Mouse (Mus musculus): ENCODE measurements around the gene Gm10135. TPM values are rescaled to one million over a fixed set of nuclear protein-coding genes. Genes with fewer than 3 reads are reported as not detected.

Gene Gm10135
- total RNA-seq, 1 experiment from 2014 or later, result 5.1 TPM

DNA sequence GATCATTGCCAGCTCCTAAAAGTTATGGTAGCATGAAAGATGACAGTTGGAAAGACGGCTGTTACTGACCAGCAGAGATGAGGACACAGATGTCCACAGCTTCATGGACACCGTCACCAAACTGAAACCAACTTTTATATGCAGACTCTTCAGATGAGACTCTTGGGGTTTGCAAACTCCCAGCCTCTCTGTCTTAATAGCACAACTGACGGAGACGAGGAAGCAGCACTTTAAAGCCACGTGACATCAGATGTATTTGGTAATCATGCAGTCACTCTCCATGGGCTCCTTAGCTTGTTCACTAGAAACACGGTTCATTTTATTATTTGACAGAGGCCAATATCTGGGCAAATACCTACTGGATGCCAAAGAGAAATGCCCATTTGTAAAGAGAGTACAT lies 1.5 kb upstream of the Gm10135 start:
- no peak for ATAC-seq (ENCODE audit: extremely low read depth, insufficient number of reproducible peaks, low FRiP score, poor library complexity, severe bottlenecking)

DNA sequence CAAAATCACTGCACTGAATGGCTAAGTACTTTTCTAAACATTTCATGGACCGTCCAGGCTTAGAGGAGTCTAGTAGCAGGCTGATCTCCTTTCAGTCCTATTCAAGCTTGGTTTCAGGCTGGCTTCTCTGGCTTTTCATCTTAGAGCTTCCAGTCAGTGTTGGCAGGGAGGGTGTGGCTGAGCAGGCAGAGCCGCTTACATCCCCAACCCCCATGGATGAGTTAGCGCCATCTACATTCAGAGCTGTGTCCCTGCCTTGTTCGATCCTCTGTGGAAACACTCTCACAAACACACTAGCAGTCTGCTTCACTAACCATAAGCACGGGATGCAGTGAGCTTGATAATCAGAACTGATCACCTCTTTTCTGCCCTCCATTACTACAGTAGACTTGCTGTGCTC lies 1.6 kb downstream of the Gm10135 start:
- no peak for ATAC-seq (ENCODE audit: extremely low read depth, insufficient number of reproducible peaks, low FRiP score, poor library complexity, severe bottlenecking)

DNA sequence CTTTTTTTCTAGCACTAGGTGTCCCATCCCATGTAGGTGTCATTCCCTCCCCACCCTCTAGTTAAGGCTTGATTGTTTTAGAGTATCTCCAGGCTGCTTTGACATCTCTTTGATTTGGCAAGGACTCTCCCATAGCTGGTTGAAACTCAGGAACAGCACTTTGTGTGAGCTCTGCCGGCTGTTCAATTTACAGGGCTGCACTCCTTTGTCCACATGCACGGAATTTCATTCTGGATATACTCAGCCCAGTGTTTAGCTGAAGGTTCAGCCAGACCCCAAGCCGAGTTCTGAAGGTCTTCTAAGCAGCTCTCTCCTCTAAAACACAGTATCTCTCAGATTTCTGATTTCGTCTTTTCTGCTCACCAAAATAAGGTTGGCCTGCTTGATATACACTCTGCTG lies 2.1 kb downstream of the Gm10135 start:
- ATAC-seq (ENCODE audit: extremely low read depth, insufficient number of reproducible peaks, low FRiP score, poor library complexity, severe bottlenecking), result no peak

DNA sequence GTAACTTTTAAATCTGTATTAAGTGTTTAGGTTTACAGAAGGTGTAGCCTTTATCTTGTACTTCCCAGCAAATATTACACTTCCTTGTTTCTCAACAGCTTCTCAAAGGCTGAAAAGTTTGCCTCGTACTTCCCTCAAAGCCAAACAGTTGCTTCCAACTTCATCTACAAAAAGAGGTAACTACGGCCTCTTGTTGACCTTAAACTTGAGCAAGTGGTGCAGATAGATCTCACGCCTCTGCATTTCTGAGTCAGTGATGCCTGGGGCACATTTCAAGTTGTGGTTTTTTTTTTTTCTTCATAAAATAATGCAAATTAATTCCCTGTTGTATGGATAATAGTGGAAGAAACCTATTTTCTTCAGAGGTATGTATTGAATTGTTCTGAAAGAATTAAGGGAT lies 8.8 kb downstream of the Gm10135 start:
- no peak for ATAC-seq (ENCODE audit: extremely low read depth, insufficient number of reproducible peaks, low FRiP score, poor library complexity, severe bottlenecking)

DNA sequence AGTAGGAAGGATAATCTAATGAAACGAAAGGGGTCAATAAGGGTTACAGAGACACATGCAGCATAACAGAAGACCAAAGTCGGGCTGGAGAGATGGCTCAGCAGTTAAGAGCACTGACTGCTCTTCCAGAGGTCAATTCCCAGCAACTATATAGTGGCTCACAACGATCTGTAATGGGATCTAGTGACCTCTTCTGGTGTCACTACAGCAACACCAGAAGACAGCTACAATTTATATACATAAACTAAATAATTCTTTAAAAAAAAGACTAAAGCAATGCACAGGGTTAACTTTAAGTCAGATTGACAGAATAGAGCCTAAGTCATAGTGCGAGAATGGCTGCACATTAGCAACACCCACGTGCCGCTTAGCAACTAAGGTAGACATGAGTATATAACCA lies 14.4 kb downstream of the Gm10135 start:
- no peak for ATAC-seq (ENCODE audit: extremely low read depth, insufficient number of reproducible peaks, low FRiP score, poor library complexity, severe bottlenecking)

DNA sequence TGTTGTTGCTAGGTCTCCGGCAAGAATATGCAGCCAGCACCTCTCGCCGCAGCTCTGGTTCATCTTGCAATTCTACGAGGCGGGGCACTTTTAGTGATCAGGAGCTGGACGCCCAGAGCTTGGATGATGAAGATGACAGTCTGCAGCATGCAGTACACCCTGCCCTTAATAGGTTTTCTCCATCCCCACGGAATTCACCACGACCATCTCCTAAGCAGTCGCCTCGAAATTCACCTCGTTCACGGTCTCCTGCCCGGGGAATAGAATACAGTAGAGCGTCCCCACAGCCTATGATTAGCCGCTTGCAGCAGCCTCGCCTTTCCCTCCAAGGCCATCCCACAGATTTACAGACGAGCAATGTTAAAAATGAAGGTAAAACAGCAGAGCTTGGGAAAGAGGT lies 17.2 kb downstream of the Gm10135 start:
- no peak for ATAC-seq (ENCODE audit: extremely low read depth, insufficient number of reproducible peaks, low FRiP score, poor library complexity, severe bottlenecking)

DNA sequence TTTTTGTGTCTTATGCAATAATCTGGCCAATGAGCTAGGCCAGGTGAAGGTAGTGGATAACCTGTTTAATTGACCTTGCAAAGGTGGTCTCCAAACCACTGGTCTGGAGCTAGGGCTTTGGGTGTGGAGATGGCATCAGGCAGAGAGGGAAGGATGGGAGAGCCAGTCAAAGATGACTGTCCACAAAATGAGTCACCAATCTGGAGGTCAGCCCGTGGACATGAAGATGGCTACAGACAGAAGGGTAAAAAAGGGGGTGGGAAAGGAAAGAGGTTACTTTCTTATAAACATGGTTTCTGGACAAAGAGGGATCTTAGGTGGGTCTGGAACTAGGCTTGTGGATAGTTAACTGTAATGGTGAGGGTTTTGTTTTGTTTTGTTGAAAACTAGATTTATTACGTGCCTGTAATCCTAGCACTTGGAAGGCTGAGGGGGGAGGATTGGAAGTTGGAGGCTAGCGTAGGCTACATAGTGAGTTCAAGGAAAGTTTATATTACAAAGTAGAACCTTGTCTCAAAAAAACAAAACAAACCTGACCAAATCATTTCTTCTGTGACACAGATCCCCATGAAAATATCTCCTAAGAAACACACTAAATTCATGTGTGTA lies 20.4 kb downstream of the Gm10135 start:
- ATAC-seq (ENCODE audit: extremely low read depth, insufficient number of reproducible peaks, low FRiP score, poor library complexity, severe bottlenecking), result no peak

DNA sequence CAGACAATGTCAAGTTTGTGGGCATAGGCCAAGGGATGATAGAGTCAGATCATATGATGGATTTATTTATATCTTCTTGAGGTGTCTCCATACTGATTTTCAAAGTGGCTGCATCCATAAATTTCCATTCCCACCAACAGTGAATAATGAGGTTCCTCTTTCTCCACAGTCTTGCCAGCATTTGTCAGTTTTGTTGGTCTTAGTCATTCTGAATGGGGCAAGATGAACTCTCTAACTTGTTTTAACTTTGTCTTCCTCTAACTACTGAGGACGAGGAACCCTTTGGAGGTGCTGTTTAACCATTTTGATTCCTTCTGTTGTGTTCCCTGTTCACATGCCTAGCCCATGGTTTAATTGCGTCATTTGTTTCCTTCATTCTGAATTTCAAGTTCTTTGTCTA lies 24.2 kb downstream of the Gm10135 start:
- no peak for ATAC-seq (ENCODE audit: extremely low read depth, insufficient number of reproducible peaks, low FRiP score, poor library complexity, severe bottlenecking)

DNA sequence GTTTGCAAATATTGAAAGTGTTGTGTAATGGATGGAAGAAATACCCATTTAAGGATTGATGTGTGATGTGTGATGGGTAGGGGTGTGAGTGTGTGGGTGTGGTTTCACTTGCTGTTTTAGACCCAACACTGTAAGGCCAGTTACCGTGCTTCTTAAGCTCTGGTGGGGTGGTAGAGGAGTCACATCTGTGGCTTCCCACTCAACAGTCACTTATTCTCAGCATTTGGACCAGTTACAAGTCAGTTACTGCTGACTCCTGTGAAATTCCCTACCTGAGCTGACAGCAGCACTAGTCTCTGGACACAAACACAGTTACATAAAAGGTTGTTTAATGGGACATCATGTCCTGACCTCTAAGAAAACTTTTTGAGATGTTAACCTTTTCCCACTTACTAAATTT lies 26.4 kb downstream of the Gm10135 start:
- no peak for ATAC-seq (ENCODE audit: extremely low read depth, insufficient number of reproducible peaks, low FRiP score, poor library complexity, severe bottlenecking)

DNA sequence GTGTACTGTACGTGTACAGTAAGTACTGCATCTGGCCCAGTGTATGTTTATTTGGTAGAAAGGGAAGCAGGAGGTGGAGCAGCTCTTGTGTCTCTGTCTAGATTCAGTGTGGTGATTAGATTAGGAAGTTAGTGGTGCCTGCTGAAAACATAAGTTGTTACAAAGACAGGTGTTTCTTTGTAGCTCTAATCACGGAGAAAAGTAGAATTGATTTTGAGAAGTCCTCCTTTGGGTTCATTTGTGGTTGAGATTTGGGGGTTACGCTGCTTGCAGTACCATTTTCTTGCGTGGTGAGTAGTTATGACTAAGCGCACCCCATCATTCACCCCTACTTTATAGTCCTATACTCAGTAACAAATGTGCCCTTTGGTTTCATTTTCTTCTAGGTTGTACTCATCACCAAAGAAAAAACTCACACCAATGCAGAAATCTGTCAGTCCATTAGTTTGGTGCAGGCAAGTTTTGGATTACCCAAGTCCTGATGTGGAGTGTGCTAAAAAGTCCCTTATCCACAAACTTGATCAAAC lies 33.5 kb downstream of the Gm10135 start:
- no peak for ATAC-seq (ENCODE audit: extremely low read depth, insufficient number of reproducible peaks, low FRiP score, poor library complexity, severe bottlenecking)

DNA sequence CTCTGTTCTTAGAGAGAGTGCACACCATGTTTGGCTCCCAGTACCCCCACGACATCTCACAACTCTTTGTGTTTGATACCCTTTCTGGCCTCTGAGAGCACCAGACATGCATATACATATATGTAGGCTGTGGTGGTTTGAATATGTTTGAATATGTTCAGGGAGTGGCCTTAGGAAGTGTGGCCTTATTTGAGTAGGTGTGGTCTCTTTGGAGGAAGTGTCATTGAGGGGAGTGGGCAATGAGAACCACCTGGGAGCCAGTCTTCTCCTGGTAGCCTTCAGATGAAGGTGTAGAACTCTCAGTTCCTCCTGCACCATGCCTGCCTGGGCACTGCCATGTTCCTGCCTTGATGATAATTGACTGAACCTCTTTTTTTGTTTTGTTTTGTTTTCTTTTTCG lies 35.2 kb downstream of the Gm10135 start:
- ATAC-seq (ENCODE audit: extremely low read depth, insufficient number of reproducible peaks, low FRiP score, poor library complexity, severe bottlenecking), result peak; percentile 19; the same call in 1 of the 2 replicates

DNA sequence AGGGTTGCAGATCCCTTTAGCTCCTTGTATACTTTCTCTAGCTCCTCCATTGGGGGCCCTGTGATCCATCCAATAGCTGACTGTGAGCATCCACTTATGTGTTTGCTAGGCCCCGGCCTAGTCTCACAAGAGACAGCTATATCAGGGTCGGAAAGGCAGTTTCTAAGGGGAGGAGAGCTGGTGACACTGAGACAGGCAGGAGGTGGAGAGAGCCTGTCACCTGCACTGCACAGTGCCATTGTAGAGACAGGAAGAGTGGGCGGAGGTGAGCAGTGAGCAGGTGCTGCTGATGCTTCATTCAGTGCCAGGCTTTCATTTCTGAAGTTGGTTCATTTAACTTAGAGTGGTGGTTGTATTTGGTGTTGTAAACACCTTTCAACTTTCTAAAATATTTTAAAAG lies 36.1 kb downstream of the Gm10135 start:
- peak; percentile 46; the same call in 1 of the 2 replicates for ATAC-seq (ENCODE audit: extremely low read depth, insufficient number of reproducible peaks, low FRiP score, poor library complexity, severe bottlenecking)

DNA sequence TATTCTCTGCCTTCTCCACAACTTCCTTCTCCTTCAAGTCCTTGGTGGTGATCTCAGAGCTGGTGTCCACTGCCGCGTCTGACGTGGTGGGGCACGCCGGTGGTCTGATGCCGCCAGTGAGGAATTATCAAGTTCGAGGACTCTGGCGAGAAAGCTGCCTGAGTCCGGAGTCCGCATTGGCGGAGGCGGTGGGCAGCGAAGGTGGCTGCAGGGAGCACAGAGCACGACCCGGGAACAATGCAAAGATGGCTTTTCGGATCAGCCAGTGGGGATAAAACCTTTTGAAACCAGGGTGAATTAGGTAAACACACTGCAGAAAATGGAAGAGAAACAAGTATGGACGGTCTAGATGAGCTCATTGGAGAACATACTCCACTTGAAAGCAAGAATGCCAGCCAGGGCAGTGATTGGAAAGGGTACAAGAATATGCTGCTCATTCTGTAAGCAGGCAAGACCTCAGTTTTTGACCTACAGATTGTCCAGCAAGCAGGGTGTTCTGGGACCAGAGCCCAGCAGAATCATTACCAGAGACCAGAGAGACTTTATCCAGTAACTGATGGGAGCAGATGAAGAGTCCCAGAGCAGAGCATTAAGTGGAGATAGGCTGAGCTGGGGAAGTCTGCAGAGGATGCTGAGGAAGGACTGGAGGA lies 41.4 kb downstream of the Gm10135 start:
- ATAC-seq (ENCODE audit: extremely low read depth, insufficient number of reproducible peaks, low FRiP score, poor library complexity, severe bottlenecking), result no peak

DNA sequence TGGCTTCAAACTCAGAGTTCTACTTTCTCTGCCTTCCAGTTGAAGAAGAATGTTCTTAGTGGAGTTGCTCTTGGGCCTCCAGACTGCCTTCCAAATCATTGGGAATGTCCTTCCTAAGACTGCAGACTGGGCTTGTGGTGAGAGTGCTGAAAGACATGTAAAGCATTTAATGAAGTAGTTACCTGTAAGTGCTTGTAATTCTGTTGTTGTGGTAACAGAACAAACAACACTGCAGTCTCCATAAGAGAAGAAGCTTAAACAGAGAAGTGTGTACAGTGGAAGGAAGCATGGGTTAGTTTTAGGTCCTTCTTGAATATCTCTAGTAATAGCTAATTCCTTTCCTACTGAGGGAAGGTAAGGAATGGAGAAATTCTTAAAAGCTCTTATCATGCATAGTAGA lies 47.4 kb downstream of the Gm10135 start:
- no peak for ATAC-seq (ENCODE audit: extremely low read depth, insufficient number of reproducible peaks, low FRiP score, poor library complexity, severe bottlenecking)

DNA sequence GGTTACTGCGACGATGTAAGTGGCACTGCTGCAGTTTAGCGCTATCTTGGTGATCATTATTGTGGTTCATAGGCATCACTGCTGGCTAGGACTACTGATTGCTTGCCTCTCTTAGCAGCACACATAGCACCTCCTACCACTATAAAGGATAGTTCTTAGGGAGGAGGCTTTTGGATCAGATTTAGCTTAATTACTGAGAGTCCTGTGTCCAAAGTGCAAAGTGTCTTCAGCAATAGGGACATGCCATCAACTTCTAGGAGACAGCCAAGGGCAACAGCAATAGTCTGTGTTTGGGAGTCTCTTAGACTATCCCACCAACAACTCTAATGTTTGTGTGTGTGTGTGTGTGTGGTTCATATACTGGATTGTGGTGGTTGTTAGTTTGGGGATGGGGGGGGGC lies 51.7 kb downstream of the Gm10135 start:
- no peak for ATAC-seq (ENCODE audit: extremely low read depth, insufficient number of reproducible peaks, low FRiP score, poor library complexity, severe bottlenecking)

DNA sequence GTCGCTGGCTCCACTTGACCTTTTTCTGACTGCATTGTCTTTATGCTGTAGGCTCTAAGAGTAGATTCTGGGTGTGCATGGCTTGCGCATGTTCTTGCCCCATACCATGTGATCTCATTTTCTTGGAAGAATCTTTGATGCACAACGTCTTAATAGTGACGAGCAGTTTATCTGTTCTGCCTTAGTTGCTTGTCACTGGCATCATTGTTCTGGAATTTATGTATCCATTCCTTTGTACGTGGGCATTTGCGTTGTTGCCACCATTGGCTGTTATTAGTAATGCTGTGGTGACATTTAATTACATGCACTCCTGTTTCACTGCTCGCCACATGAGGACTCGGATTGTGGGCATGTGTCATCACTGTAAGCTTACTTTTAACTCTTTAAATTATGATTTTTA lies 53.3 kb downstream of the Gm10135 start:
- no peak for ATAC-seq (ENCODE audit: extremely low read depth, insufficient number of reproducible peaks, low FRiP score, poor library complexity, severe bottlenecking)

DNA sequence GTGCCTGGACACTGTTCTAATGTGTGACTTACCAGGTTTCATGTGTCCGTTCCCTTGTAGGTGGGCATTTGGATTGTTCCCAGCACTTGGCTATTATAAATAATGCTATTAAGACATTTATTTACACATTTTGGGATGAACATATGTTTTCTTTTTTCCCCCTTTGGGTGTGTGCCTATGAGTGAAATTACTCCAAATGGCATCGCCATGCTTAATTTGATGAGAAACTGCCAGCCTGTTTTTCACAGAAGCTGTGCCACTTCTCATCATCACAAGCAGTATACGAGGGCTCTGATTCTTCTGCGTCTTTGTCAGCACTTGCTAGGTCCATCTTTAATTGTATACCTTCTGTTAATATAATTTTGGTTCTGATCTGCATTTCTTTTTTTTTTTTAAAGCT lies 54.1 kb downstream of the Gm10135 start:
- no peak for ATAC-seq (ENCODE audit: extremely low read depth, insufficient number of reproducible peaks, low FRiP score, poor library complexity, severe bottlenecking)

DNA sequence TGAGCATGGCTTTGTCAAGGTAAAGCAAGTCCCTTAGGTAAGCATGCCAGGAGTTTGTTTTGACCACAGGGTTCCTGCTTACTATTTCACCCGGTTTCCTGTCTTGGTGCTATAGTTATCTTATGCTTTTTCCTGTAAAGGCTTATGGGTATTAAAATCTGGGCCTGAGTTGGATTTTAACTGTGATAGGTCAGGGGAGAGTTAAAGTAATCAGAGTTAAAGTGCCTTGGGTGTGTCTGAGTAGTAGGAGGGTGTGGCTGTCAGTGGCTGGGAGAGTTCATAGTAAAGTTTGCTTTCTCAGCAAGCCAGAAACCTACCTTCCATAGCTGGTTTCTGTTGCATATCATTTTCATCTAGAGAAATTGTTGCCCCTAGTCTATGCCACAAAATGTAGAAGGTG lies 57.7 kb downstream of the Gm10135 start:
- ATAC-seq (ENCODE audit: extremely low read depth, insufficient number of reproducible peaks, low FRiP score, poor library complexity, severe bottlenecking), result no peak

DNA sequence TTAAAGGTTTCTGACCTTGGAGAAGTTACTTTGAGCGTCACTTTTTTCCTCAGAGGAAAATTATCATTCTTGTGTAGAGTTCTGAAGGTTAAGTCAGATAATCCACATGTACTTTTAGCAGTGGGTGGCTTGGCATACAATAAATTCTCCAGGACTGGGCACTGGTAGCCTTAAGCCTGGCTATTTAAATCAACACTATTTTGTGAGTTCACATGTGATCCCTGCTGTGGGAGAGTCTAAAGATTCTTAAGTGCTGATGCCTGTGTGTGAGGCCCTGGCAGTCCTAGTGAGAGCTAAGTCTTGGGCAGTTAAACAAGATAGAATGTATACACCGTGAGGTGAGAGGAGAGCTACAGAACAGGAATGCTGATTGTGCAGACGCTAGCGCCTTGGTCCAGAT lies 58.5 kb downstream of the Gm10135 start:
- no peak for ATAC-seq (ENCODE audit: extremely low read depth, insufficient number of reproducible peaks, low FRiP score, poor library complexity, severe bottlenecking)
